Mouse (Mus musculus): ENCODE data around the gene Scd3.
"Not testable (repeated sequence)": the region's sequence is repeated elsewhere in the genome, so short reads cannot be mapped to it uniquely, and the experiment has no call there.

Scd3 gene

DNA sequence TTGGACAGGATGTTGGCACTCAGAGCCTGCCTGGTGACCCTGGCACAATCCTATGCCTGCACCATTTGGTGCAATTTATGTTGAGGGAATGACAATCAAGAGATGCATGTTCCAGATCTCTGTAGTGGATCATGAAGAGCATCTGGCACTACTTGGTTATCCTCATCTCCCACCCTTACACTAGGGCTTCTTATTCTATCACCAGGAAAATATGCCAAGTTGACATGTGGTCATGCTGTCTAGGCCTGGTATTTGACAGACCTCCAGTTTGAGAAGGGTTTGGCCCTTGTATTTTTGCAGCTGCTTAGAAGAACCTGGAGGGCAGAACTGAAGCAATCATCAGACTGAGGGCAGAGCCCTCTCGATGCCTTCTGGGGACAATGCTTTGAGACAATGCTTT is 72.3 kb downstream of the Scd3 start:
- no peak for DNase-seq

DNA sequence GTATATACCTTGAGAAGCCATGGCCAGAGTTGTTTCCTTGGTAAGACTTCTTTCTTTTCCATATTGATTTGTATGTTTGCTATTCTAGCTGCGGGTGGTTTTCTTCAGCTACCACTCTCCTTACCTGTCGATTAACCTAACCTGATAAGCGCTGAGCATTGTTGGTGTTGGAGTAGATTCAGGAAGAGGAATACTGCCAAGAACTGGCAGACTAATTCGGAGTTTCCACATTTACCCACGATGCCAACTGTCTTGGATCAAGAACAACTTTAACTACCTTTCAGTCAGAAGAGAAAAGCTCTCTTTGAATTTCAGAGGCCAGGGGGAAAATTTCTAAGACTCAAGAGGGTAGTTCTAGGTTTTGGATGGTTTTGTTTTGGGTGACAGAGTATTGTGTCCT is 73.8 kb downstream of the Scd3 start:
- no peak for DNase-seq

DNA sequence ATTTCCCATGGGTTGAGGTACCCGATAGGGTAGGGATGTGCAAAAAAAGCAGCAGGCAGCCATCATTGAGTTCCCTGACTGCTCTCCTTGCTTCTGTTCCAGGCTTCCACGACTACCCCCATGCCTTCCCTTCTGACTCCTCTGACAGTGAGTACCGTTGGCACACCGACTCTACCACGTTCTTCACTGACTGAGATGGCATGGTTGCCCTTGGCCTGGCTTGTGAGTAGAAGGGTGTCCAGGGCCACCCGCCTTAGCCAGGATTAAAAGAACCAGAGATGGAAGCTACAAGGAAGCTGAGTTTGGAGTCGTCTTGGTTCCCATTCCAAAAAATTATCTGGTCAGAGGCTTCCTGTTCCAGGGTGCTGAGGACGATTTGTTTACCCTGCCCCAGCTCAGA is 74.9 kb downstream of the Scd3 start:
- no peak for DNase-seq

DNA sequence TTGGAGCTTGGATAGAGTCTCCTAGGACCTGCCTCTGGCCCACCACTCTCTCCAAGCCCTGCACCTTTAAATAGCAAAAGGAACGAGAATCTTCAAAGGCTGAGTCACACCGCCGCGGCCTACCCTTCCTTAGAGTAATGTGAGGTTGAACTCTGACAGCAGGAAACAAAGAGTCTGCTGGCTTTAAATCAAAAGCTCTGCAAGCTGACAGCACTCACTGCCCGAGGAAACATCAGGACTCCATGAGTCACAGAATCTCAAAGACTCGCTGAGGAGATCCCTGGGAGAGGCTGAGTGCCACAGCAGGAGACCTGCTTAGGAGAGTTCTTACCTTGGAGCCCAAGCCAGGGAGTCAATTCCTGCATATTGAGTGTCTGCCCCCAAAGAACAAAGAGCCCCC is 77.7 kb downstream of the Scd3 start:
- DNase-seq, result no peak

DNA sequence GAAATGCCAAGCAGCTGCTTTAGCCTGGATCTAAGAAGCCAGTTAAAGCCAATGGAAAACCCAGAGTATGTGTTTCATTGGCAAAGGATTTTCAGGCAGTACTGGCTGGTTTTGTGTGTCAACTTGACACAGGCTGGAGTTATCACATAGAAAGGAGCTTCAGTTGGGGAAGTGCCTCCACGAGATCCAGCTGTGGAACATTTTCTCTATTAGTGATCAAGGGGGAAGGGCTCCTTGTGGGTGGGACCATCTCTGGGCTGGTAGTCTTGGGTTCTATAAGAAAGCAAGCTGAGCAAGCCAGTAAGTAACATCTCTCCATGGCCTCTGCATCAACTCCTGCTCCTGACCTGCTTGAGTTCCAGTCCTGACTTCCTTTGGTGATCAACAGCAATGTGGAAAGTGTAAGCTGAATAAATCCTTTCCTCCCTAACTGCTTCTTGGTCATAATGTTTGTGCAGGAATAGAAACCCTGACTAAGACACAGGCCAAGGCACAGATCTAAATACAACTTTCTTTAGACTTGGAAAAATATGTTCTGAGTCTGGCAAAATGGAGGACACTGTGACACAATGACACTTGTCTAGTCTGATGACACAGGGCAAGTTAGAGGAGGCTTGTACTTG is 78.9 kb downstream of the Scd3 start:
- DNase-seq, result not testable (repeated sequence)

DNA sequence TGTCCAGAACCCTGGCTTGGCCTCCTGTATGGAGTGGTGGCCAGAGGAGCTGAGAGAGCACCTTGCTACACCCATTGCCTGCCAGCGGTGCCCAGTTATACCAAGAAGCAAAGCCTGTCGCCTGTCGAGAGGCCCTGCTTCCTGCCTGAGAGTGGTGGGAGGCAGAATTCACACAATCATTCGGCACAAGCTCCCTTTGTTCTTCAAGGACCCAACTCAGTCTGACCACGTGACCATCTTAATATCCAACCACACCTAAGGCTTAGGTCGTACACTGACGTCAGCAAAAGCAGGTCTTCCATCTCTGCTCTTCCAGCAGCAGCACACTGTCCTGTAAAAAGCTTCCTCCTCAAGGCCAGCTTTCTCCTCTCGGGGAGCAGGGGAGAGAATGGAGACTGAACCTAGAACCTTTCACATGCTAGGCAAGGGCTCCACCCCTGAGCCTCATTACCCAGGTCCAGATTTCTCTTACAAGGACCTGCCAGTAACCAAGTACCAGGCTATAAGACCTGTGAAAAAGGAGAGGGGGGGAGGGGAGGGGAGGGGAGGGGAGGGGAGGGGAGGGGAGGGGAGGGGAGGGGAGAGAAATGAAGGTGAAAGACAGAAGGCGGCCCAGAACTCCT is 79.6 kb downstream of the Scd3 start:
- no peak for DNase-seq

DNA sequence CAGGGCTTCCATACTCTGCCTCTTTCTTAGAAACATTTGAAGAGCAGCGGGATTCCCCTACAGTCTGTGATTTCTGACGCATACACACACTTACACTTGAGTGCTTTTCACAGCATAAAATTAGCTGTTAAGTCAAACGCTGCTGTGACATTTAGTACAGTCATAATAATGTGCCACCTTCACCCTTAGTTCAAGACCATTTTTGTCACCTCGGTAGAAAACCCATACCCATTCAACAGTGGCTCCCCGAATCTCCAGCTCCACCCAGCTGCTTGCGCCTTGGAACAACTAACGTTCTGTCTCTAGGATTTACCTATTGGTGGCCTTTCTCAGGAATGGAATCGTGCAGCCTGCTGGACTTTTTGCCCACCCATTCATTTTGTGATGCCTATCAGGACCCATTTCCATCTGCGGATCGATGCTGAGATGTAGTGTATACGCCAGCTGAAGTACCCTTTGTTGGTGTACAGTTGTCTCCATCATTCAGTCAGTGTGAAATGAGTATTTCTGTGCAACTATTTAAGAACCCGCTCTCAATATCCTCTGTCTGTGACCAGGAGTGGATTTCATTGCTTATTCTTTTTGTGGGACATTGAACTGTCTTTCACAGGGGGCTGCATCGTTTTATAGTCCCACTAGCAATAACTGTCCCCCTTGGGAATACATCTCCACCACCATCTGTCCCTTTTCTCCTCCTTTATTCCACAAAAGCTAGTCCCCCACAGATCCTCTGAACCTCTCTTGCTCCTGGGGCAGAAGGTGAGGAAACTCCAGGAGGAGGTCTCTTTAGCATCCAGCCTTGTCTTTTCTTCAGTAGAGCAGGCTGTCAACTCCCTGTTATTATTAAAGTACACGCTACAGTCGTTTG is 80.3 kb downstream of the Scd3 start:
- no peak for DNase-seq

DNA sequence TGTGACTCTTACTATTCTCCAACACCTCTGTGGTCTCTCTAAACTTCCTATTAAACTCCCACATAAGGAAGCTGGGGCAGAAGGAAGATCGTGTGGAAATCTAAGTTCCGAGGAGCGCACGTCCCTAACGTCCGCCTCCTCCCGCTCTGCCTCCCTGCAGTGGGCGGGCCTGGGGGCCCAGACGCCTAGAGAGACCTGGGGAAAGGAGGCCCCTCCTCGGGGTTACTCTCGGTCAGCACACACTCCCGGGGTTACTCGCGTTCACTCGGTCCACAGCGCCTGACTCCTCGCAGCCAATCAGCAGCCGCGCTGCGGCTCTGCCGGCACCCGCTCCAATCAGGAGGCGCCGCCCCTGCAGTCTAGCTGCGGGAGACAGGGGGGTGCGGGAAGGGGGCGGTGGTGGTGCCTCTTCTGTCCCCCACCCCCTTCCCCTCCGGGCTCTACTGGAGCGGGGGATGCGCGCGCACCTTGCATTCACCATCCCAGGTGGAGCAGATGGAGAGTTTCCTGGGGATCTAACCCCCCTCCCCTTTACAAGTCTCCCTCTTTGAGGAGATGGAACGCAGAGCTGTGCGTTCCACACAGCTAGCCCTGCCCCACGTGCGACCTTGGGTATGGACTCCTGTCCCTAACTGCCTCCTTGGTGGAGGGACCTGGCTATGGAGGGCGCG is 81.1 kb downstream of the Scd3 start:
- peak; percentile 95 for DNase-seq

DNA sequence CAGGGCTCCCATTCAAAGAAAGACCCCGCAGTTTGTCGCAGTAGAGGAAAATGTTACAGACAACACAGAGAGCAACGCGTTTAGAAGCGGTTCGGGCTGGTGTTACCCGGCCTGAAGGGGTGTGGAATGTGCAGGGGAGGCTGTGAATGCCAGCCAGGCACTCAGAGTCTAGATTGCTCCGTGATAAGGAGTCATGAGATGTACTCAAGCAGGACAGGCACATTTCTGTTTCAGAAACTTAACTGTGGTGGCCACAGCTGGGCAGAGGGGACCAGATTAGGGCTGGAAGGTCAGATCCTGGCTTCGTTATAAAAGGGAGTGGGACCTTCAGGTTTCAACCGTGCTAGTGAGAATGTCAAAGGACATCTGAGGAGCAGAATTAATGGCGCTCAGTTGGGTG is 81.7 kb downstream of the Scd3 start:
- DNase-seq, result no peak

DNA sequence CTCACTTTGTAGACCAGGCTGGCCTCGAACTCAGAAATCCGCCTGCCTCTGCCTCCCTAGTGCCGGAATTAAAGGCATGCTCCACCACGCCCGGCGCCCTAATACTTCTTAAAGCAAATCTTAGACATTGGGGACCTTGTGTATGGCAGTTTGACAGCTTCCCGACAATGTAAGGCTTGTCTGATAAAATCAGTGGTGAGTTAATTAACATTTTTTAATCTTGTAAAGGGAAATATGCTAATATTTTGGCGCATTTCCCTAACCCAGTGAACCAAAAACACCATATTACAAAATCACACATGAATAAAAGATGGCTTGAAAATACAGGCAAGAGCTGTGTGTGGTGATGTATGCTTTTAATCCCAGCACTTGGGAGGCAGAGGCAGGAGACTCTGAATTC is 82.5 kb downstream of the Scd3 start:
- DNase-seq, result no peak

DNA sequence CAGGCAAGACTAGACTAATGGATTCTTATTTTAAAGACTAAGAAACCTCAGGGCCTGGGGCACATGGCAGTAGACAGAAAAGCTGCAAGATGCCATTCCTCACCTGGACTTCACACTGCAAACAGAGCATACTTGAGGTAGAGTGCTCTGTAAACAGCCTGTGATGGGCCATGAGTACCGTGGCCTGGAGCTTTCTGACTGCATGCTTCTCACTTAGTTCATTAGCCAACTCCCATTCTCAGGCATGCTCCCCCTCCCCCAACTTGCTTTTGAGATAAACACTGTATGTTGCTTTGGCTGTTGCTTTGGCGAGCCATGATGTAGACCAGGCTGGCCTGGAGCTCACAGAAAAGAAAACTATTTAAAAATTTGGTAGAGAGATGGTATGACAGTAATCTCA is 83.0 kb downstream of the Scd3 start:
- DNase-seq, result no peak

DNA sequence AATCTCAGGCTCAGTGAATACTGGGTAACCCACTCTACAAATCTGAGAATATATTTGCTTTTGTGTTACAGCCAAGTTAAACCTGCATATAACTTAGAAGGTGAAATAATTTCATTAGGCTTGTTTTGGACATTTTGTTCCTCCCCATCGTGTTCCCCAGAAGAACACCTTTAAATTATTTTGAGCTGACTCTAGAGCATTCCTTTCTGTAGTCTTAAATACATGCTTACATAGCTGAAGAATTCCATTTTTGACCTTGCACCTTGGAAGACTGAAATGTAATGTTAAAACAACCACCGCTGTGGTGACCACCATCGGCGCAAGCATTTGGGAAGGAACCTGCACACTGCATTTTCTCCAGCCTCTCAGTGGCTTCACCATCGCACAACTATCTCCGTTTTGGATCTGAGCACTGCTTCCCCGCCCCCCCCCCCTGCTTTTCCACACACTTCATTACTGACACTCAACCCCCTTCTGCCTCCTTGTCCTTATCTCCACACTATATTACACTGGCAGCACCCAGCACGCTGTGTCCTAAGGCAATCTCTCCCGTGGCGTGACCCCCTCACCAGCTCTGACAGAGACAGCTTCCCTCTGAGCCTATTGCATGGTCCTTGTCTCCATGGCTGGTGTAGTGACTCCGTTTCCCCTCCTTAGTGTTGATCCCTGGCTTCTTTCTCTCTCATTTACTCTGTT is 84.5 kb downstream of the Scd3 start:
- DNase-seq, result no peak

DNA sequence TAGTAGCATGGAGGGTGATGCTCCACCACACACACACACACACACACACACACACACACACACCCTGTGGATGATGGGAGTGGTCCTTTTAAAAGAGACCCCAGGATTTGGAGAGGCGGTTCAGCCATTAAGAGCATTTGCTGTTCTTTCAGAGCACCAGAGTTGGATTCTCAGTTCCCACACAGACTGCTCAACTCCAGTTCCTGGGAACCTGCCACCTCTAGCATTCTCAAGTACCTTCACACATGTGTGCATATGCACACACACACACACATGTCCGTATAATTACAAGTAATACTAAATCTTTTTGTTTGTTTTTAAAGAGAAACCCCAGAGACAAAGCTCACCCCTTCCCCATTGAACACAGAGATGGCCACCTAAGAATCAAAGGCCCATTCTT is 89.0 kb downstream of the Scd3 start:
- DNase-seq, result no peak

DNA sequence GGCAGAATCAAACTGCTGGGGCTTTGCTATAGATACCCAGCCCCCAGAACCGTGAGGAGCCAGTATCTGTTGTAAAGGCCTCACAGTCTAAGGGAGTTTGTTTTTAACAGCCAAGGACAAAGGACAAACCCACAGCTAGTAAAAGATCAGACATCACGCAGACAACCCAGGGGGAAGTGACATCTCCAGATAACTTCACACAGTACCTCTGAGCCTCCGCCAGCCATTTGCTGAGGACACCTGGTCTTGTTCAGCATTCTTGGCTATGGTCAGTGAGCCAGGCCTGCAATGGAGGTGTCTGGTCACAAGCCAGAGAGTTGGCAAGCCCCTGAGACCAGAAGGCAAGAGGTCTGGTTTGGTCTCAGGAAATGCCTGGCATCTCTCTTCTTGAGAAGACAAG is 89.4 kb downstream of the Scd3 start:
- no peak for DNase-seq

DNA sequence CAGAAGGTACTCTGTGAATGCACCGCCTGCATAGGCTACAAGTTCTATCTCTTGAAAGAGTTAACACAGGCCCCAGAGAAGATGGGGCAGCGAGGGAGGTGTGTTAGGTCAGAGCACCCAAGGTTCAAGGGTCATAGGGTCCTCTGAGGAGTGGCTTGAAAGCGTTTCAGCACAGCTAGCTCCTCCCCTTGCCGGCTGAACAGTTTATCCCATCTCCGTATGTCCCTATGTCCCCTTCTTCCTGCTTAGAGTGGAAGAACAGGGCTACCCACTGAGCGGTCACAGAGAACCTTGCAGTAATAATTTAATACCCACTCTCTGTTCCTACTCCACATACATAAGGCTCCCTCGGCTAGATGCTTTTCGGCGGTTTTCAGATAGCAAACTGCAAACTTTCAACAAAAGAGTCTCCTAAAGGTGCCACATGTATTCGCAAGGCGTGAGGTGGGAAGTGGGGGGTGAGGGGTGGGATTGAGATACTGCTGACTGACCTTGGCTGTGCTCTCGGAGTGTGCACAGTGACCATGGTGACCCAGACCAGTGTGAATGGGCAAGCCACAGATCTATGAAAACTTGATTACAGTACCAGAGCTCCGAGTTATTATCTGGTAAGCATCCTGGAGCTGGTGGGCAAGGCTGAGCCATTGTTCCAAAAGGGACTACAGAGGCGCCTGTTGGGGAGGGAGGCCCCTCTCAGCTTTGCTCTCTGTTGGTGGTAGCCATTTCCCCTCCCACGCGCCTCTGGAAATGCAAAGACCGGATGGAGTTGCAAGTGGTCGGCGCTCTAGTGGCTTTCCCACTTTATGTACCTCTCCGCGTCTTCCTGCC is 90.1 kb downstream of the Scd3 start, which contains the start of gene Scd2:
Scd2 (plus strand) TSS at position 734 of the 828 bp plus-strand sequence.
- DNase-seq, result no peak
